Comparison of ENCODE assay signal across 25 mouse cellular contexts in the genomic region with DNA sequence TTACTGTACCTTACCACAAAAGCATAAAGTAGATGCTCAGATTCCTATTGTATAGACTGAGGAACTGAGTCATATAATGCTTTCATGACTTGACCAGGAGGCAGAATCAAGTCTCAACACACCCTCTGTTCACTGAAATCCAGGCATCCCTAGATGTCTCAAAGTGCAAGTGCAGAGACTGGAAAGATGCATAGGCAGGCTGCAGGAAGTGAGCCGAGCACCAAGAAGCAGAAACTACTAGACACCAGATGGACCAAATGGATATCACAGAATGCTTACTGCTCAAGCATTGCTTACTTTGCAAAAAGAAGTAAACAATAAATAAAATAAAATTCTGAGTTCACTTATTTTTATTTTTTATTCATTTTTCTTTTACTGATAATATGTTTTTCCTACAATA.
DNase-seq lines count a peak whose midpoint lies in the region; ATAC-seq lines count a peak whose summit lies in the region.
"Had no signal": no experiment of that assay in that cellular context is flagged by ENCODE, and none has a peak within 500 bp of the region (broad histone marks: within the 10 kb centered on the region; RNA-seq: fewer than 3 reads in every experiment).

No protein-coding gene starts in this region.

- H3K9me3 ChIP-seq in forebrain, embryonic 11.5 days (ENCODE audit: control insufficient read depth, low read length), result no peaks in the 10 kb centered on the region
- no peaks in the 10 kb centered on the region for H3K9me3 ChIP-seq in forebrain, embryonic 16.5 days (ENCODE audit: control insufficient read depth, low read length)
- no peaks in the 10 kb centered on the region for H3K9me3 ChIP-seq in midbrain, embryonic 12.5 days
- no peaks in the 10 kb centered on the region for H3K9me3 ChIP-seq in midbrain, embryonic 15.5 days
- H3K9me3 ChIP-seq: embryonic facial prominence, embryonic 12.5 days; embryonic facial prominence, embryonic 15.5 days; forebrain, embryonic 12.5 days; forebrain, embryonic 15.5 days; heart, embryonic 12.5 days; heart, embryonic 15.5 days; hindbrain, embryonic 10.5 days; hindbrain, embryonic 13.5 days; intestine, embryonic 15.5 days had no signal

- no peak for ATAC-seq in forebrain, embryonic 11.5 days (replicated peaks; ENCODE audit: low FRiP score)
- ATAC-seq in forebrain, embryonic 16.5 days, result no peak
- no peak for ATAC-seq in midbrain, embryonic 12.5 days (ENCODE audit: low FRiP score, low read depth)
- no peak for ATAC-seq in midbrain, embryonic 15.5 days (replicated peaks)
- ATAC-seq: activated CD4-positive, CD25-positive, alpha-beta regulatory T cell, adult 4 months; forebrain, embryonic 15.5 days; hindbrain, embryonic 16.5 days; intestine, embryonic 15.5 days had no signal

- no peak overlapping the region for H3K4me3 ChIP-seq in forebrain, embryonic 11.5 days (ENCODE audit: low read depth, low read length)
- no peak overlapping the region for H3K4me3 ChIP-seq in forebrain, embryonic 16.5 days (replicated peaks; ENCODE audit: low read length)
- no peak overlapping the region for H3K4me3 ChIP-seq in midbrain, embryonic 12.5 days
- no peak overlapping the region for H3K4me3 ChIP-seq in midbrain, embryonic 15.5 days
- H3K4me3 ChIP-seq: embryonic facial prominence, embryonic 12.5 days; embryonic facial prominence, embryonic 15.5 days; forebrain, embryonic 12.5 days; forebrain, embryonic 15.5 days; heart, embryonic 12.5 days; heart, embryonic 15.5 days; hindbrain, embryonic 10.5 days; hindbrain, embryonic 13.5 days; intestine, embryonic 15.5 days had no signal

- no peak overlapping the region for H3K4me2 ChIP-seq in forebrain, embryonic 11.5 days (ENCODE audit: low read depth, low read length, severe bottlenecking)
- no peak overlapping the region for H3K4me2 ChIP-seq in forebrain, embryonic 16.5 days (ENCODE audit: low read length)
- no peak overlapping the region for H3K4me2 ChIP-seq in midbrain, embryonic 12.5 days (replicated peaks)
- H3K4me2 ChIP-seq in midbrain, embryonic 15.5 days, result no peak overlapping the region
- H3K4me2 ChIP-seq: embryonic facial prominence, embryonic 12.5 days; embryonic facial prominence, embryonic 15.5 days; forebrain, embryonic 12.5 days; forebrain, embryonic 15.5 days; heart, embryonic 12.5 days; heart, embryonic 15.5 days; hindbrain, embryonic 13.5 days; intestine, embryonic 15.5 days had no signal

- H3K9ac ChIP-seq in forebrain, embryonic 11.5 days (ENCODE audit: low read length), result no peak overlapping the region
- H3K9ac ChIP-seq in forebrain, embryonic 16.5 days (replicated peaks; ENCODE audit: low read depth, low read length), result no peak overlapping the region
- no peak overlapping the region for H3K9ac ChIP-seq in midbrain, embryonic 12.5 days (replicated peaks)
- no peak overlapping the region for H3K9ac ChIP-seq in midbrain, embryonic 15.5 days
- H3K9ac ChIP-seq: embryonic facial prominence, embryonic 12.5 days; embryonic facial prominence, embryonic 15.5 days; forebrain, embryonic 12.5 days; forebrain, embryonic 15.5 days; heart, embryonic 12.5 days; heart, embryonic 15.5 days; hindbrain, embryonic 13.5 days; intestine, embryonic 15.5 days had no signal

- peak; percentile 18 for DNase-seq in cerebellum, adult 9-11 months
- DNase-seq in cerebellum, adult 8-10 months, result no peak
- DNase-seq in forebrain, embryonic 11.5 days (ENCODE audit: low spot score), result peak; percentile 41
- peak; percentile 1 for DNase-seq in urinary bladder, postnatal 25 days (ENCODE audit: low spot score)
- DNase-seq in urinary bladder, postnatal 10 days (ENCODE audit: low spot score), result no peak
- DNase-seq: adrenal gland, adult 8-10 months; adrenal gland, postnatal 36 days; gastrocnemius, postnatal 10 days; gastrocnemius, postnatal 36 days; heart, postnatal 10 days; heart, postnatal 36 days had no signal

- H3K4me1 ChIP-seq in forebrain, embryonic 11.5 days (replicated peaks; ENCODE audit: control insufficient read depth, insufficient read depth, low read length), result peaks cover 21% of the 10 kb centered on the region; the same call in 1 of the 2 replicates
- H3K4me1 ChIP-seq in forebrain, embryonic 16.5 days (replicated peaks; ENCODE audit: control insufficient read depth, insufficient read depth, low read length), result peaks cover 25% of the 10 kb centered on the region
- H3K4me1 ChIP-seq in midbrain, embryonic 12.5 days, result peaks cover 36% of the 10 kb centered on the region
- peaks cover 30% of the 10 kb centered on the region for H3K4me1 ChIP-seq in midbrain, embryonic 15.5 days

- no peaks in the 10 kb centered on the region for H3K36me3 ChIP-seq in forebrain, embryonic 11.5 days (ENCODE audit: control insufficient read depth, insufficient read depth, low read length)
- H3K36me3 ChIP-seq in forebrain, embryonic 16.5 days (ENCODE audit: control insufficient read depth, insufficient read depth), result no peaks in the 10 kb centered on the region
- no peaks in the 10 kb centered on the region for H3K36me3 ChIP-seq in midbrain, embryonic 12.5 days
- no peaks in the 10 kb centered on the region for H3K36me3 ChIP-seq in midbrain, embryonic 15.5 days (replicated peaks)
- H3K36me3 ChIP-seq: embryonic facial prominence, embryonic 12.5 days; embryonic facial prominence, embryonic 15.5 days; forebrain, embryonic 12.5 days; forebrain, embryonic 15.5 days; heart, embryonic 12.5 days; heart, embryonic 15.5 days; hindbrain, embryonic 10.5 days; hindbrain, embryonic 13.5 days; intestine, embryonic 15.5 days had no signal

- H3K27me3 ChIP-seq in forebrain, embryonic 11.5 days (ENCODE audit: control insufficient read depth, insufficient read depth, low read length), result peaks cover 24% of the 10 kb centered on the region
- H3K27me3 ChIP-seq in forebrain, embryonic 16.5 days (replicated peaks; ENCODE audit: control insufficient read depth, insufficient read depth, low read length), result 0 out of 2 replicates have a peak, but pooled peaks cover 4% of the 10 kb centered on the region
- H3K27me3 ChIP-seq in midbrain, embryonic 12.5 days, result no peaks in the 10 kb centered on the region
- H3K27me3 ChIP-seq in midbrain, embryonic 15.5 days (replicated peaks), result no peaks in the 10 kb centered on the region
- H3K27me3 ChIP-seq: embryonic facial prominence, embryonic 12.5 days; embryonic facial prominence, embryonic 15.5 days; forebrain, embryonic 15.5 days; heart, embryonic 12.5 days; heart, embryonic 15.5 days; hindbrain, embryonic 13.5 days; intestine, embryonic 15.5 days had no signal

- H3K27ac ChIP-seq in forebrain, embryonic 11.5 days (ENCODE audit: low read depth, low read length), result no peak overlapping the region
- H3K27ac ChIP-seq in forebrain, embryonic 16.5 days (ENCODE audit: low read length), result no peak overlapping the region
- 0 out of 2 replicates have a peak overlapping the region, but pooled peaks have one; percentile 80 for H3K27ac ChIP-seq in midbrain, embryonic 12.5 days (replicated peaks)
- H3K27ac ChIP-seq in midbrain, embryonic 15.5 days, result no peak overlapping the region
- H3K27ac ChIP-seq: embryonic facial prominence, embryonic 12.5 days; embryonic facial prominence, embryonic 15.5 days; forebrain, embryonic 12.5 days; forebrain, embryonic 15.5 days; heart, embryonic 15.5 days; hindbrain, embryonic 10.5 days; intestine, embryonic 15.5 days had no signal

- 56% methylated on average over 1 of the region's 1 CpGs for whole genome bisulfite sequencing in forebrain, embryonic 11.5 days
- 33% methylated on average over 1 of the region's 1 CpGs for WGBS in forebrain, embryonic 16.5 days
- WGBS in midbrain, embryonic 12.5 days, result 57% methylated on average over 1 of the region's 1 CpGs
- 49% methylated on average over 1 of the region's 1 CpGs for WGBS in midbrain, embryonic 15.5 days

Comparison
In these comparisons a context has a peak if more than half of its experiments do, and no peak if none do; other contexts are left out.
1. DNase-seq: peak in cerebellum, adult 9-11 months (single experiment), forebrain, embryonic 11.5 days (single experiment) and urinary bladder, postnatal 25 days (single experiment); none in cerebellum, adult 8-10 months (single experiment) and urinary bladder, postnatal 10 days (single experiment).